Mouse (Mus musculus): ENCODE measurements around the gene Nr4a1.

GRCm38 (mm10) chr15:101295616-101296015, 41.5 kb downstream of the Nr4a1 start:
- TF ChIP-seq CTCF (IDR thresholded peaks at IDR 0.05; ENCODE audit: extremely low read depth, insufficient read depth, insufficient read length, insufficient replicate concordance): no peak
- TF ChIP-seq POLR2A (IDR thresholded peaks at IDR 0.05; ENCODE audit: low read depth, low read length): no peak
